Mouse (Mus musculus) megakaryocyte, embryonic 14.5 days (primary cell): ENCODE results near the gene Vstm4.

ENCODE experiments used
- FLI1 ChIP-seq: IDR thresholded peaks from 2 replicates; pipeline ENCODE4 v1.6.1; 2012; ENCODE audit warnings: low read length, inconsistent platforms, mixed read lengths
- GATA1 ChIP-seq: IDR thresholded peaks from 3 replicates; pipeline ENCODE4 v1.6.1; 2012; ENCODE audit warnings: mixed read lengths, low read length, inconsistent platforms, borderline replicate concordance

DNA sequence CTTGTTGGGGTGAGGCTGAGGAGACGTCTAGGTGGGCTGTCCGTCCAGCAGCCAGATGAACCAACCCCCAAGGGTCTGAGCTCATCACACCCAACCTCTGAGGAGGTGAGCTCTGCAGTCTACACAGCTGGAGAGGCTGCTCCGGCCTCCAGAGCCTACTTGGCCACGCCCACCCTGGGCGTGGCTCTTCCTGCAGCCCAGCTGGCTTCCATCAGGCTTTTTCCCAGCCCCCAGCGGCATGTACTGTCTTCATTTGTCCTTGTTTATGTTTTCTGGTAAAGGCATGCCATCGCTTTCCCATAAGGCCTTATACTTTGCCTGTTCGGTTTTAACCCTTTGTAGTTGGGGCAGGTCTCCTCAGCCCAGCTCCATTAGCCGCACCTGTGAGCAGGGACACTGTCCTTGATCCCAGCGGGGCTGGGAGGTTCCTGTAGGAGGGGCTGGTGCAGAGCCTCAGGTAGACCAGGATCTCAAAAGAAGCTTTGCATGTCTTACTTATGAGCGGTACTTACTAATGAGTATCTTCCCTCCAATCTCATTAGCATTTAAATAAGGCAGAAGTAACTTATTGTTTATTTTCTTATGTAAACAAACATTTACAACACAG lies 31.0 kb upstream of the Vstm4 start:
- TF ChIP-seq GATA1 (no peak), FLI1 (no peak)
